Mouse (Mus musculus) midbrain, embryonic 12.5 days (tissue): ENCODE measurements around the gene Zfpm1. TPM values are rescaled to one million over a fixed set of nuclear protein-coding genes. Genes with fewer than 3 reads are reported as not detected.
A peak's percentile ranks its signal among the peaks of the same experiment; 100 is the strongest.
"Not testable (repeated sequence)": the region's sequence is repeated elsewhere in the genome, so short reads cannot be mapped to it uniquely, and the experiment has no call there.

Source experiments
- ATAC-seq: fragments of 200-750 bp; cut with Nextera tagmentation; 2 replicates; pipeline ENCODE4 v1.8.0; 2017; ENCODE audit warnings: low read depth, moderate TSS enrichment, moderate library complexity; ENCODE audit not compliant: low FRiP score
- H3K27ac ChIP-seq: fragments of 300-500 bp; sonication (generic); replicated peaks from 2 replicates; pipeline ENCODE4 v1.5.1; 2016; ENCODE audit warnings: mild to moderate bottlenecking
- H3K27me3 ChIP-seq: fragments of 300-500 bp; sonication (generic); 2 replicates; pipeline ENCODE4 v1.6.1; 2016; ENCODE audit warnings: mild to moderate bottlenecking
- H3K36me3 ChIP-seq: fragments of 300-500 bp; sonication (generic); 2 replicates; pipeline ENCODE4 v1.6.1; 2016
- H3K4me1 ChIP-seq: fragments of 300-500 bp; sonication (generic); 2 replicates; pipeline ENCODE4 v1.6.1; 2016
- H3K4me2 ChIP-seq: fragments of 300-500 bp; sonication (generic); replicated peaks from 2 replicates; pipeline ENCODE4 v1.6.1; 2016; ENCODE audit warnings: mild to moderate bottlenecking, moderate library complexity
- H3K4me3 ChIP-seq: fragments of 300-500 bp; sonication (generic); 2 replicates; pipeline ENCODE4 v1.5.1; 2016; ENCODE audit warnings: mild to moderate bottlenecking
- H3K9ac ChIP-seq: fragments of 300-500 bp; sonication (generic); replicated peaks from 2 replicates; pipeline ENCODE4 v1.6.1; 2016; ENCODE audit warnings: mild to moderate bottlenecking, moderate library complexity
- H3K9me3 ChIP-seq: fragments of 300-500 bp; sonication (generic); 2 replicates; pipeline ENCODE4 v1.6.1; 2016; ENCODE audit warnings: mild to moderate bottlenecking
- WGBS: fragments of 180-500 bp; shearing (Covaris S2); methylation state at CpG from one replicate; pipeline ENCODE4 v1.1.7; 2016; 5-methylcytosine and 5-hydroxymethylcytosine counted together
- polyA plus RNA-seq: library from polyadenylated mRNA; unstranded; fragments of >200 nt; fragmentation: Nextera tagmentation; extraction: Ambion mirVana; gene quantifications from 2 replicates; pipeline ENCODE4 v1.2.1, GENCODE M21; 2016

The Zfpm1 gene
- polyA plus RNA-seq, 1 experiment from 2014 or later, result 3.0 TPM

DNA sequence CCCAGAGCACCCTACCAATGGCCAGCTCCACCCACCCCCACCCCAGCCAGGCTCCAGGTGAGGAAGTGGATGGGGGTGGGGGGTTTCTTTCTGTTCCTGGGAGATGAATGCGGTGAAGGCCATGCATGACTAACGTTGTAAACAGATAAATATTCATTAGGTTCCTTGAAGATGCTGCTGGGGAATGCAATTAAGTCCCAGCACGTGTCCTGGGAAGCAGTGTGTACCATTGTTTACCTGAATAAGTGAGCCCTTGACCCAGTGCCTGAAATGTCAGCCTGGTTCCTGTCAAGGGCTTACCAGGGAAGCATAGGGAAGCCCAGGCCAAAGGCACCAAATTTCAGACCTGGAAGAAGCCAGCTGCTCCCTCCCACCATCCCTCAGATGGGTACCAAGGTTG is 38.6 kb downstream of the Zfpm1 start:
- Histone ChIP-seq H3K27ac (peak overlapping the region; percentile 27; the same call in 1 of the 2 replicates), H3K4me1 (peaks cover 49% of the 10 kb centered on the region), H3K9ac (no peak overlapping the region), H3K36me3 (no peaks in the 10 kb centered on the region), H3K4me2 (no peak overlapping the region), H3K27me3 (peaks cover 5% of the 10 kb centered on the region), H3K4me3 (no peak overlapping the region), H3K9me3 (no peaks in the 10 kb centered on the region)
- ATAC-seq, result no peak
- 13% methylated on average over 3 of the region's 3 CpGs for WGBS

DNA sequence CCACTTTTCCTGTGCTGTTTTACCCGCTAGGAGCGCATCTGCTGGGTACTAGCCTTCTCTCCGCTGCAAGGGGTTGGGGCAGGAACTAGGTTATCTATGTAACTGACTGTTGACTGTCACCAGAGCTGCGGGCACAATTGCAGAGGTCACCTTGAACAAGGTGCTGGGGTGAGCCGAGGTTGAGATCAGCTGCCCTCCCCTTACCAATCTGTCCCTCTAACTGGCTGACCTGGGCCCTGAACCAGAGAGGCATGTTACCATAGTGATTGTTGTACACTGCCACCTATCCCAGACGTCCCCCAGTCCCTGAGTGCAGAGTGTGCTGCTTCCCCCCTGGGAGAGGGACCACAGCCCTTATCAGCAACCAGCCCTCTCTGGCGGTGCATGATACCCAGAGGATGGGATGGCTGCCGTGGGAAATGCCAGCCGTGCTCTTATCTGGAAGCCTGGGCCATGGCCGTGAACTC is 39.5 kb downstream of the Zfpm1 start:
- Histone ChIP-seq H3K9ac (no peak overlapping the region), H3K4me1 (peaks cover 58% of the 10 kb centered on the region), H3K9me3 (no peaks in the 10 kb centered on the region), H3K4me3 (no peak overlapping the region), H3K4me2 (no peak overlapping the region), H3K36me3 (no peaks in the 10 kb centered on the region), H3K27me3 (peaks cover 5% of the 10 kb centered on the region), H3K27ac (no peak overlapping the region)
- 65% methylated on average over 10 of the region's 10 CpGs for WGBS
- ATAC-seq, result no peak

DNA sequence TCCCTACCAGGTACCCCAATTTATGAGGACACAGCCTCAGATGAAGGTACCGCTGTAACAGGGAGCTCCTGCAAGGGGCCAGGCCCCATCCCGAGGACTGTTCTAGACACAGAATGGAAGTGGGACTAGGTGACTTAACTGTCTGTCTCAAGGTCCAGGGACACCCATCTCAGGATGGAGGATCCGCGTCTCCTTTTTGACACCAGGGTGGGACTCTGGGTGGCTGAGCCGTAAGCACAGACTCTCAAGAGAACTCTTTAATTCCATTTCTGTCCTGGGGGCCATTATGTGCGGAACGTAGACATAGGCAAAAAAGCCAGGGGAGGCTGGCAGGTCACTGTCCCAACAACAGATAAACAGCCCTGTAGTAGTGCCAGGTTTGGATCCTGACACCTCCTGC is 40.2 kb downstream of the Zfpm1 start:
- no peak overlapping the region for H3K4me2 ChIP-seq
- WGBS, result 90% methylated on average over 7 of the region's 7 CpGs

DNA sequence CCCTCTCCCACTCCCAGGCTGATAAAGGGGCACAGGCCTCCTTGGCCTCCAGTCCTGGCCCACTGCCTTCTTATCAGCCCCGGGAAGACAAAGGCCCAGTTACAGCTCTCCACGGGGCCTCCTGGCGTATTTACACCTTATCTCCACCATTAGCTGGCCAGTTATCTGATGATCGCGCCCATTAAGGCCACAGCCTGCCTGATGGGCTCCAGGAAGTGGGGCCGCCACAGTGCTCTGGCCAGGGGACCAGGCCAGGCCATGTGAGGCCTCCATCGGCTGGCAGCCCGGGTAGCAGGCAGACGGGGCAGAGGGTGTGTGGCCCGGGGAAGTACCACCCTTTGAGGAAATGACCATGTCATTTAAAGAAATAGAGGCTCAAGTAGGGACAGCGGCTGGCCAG is 40.9 kb downstream of the Zfpm1 start:
- no peaks in the 10 kb centered on the region for H3K36me3 ChIP-seq
- peak overlapping the region; percentile 42; the same call in 1 of the 2 replicates for H3K27ac ChIP-seq
- no peaks in the 10 kb centered on the region for H3K9me3 ChIP-seq
- H3K4me1 ChIP-seq, result peaks cover 50% of the 10 kb centered on the region
- ATAC-seq, result no peak
- no peak overlapping the region for H3K9ac ChIP-seq
- 64% methylated on average over 11 of the region's 11 CpGs for WGBS
- H3K27me3 ChIP-seq, result peaks cover 5% of the 10 kb centered on the region
- H3K4me3 ChIP-seq, result no peak overlapping the region
- no peak overlapping the region for H3K4me2 ChIP-seq

More for the DNA sequence above, 40.2 kb downstream of the Zfpm1 start:
- Histone ChIP-seq H3K27me3 (peaks cover 5% of the 10 kb centered on the region), H3K9ac (no peak overlapping the region), H3K27ac (peak overlapping the region; percentile 42; the same call in 1 of the 2 replicates), H3K9me3 (no peaks in the 10 kb centered on the region), H3K4me3 (no peak overlapping the region), H3K36me3 (no peaks in the 10 kb centered on the region), H3K4me1 (peaks cover 57% of the 10 kb centered on the region)
- ATAC-seq, result no peak

DNA sequence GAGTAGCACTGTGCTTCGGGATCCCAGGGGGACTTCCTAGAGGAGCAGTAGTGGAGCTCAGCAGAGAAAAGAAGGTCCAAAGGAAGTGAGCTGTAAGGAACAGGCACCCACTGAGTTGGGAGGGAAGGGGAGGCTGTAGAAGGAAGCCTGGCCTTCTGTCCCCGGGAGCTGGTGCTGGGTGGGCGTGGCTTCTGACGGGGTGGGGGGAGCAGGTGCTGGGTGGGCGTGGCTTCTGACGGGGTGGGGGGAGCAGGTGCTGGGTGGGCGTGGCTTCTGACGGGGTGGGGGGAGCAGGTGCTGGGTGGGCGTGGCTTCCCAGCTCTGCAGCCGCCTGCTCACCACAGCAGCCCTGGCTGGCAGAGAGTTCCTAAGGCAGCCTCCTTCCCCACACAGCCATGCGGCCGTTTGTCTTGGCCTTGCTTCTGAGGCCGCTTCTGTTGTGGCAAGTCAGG is 42.0 kb downstream of the Zfpm1 start:
- not testable (repeated sequence) for ATAC-seq, H3K36me3 ChIP-seq, H3K4me3 ChIP-seq, H3K9me3 ChIP-seq, H3K9ac ChIP-seq, H3K27me3 ChIP-seq, H3K4me2 ChIP-seq
- WGBS, result 6% methylated on average over 12 of the region's 13 CpGs
- 0 out of 2 replicates have a peak overlapping the region, but pooled peaks have one; percentile 30 for H3K27ac ChIP-seq
- H3K4me1 ChIP-seq, result peaks cover 47% of the 10 kb centered on the region

DNA sequence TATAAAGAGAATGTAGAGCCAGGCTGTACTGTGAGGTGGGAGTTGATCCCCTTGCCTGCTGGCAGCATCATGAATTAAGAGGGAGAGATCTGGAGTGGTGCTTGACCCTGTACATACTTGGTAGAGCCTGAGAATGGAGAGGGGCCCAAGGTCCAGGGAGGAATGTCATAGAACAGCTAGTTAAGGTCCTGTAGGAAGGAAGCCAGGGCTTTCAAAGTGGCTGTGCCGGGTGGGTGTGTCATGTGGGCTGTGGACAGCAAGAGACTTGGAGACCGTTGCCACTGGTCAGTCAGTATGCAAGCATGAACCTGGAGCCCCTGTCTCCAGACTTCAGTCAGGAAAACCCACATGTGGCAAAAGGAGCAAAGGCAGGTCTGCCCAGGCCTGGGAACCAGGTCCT is 43.3 kb downstream of the Zfpm1 start:
- H3K4me3 ChIP-seq, result no peak overlapping the region
- peaks cover 5% of the 10 kb centered on the region for H3K27me3 ChIP-seq
- H3K4me2 ChIP-seq, result no peak overlapping the region
- H3K27ac ChIP-seq, result 0 out of 2 replicates have a peak overlapping the region, but pooled peaks have one; percentile 27
- H3K4me1 ChIP-seq, result peaks cover 53% of the 10 kb centered on the region
- ATAC-seq, result no peak
- H3K9ac ChIP-seq, result peak overlapping the region; percentile 28; the same call in 1 of the 2 replicates
- 72% methylated on average over 2 of the region's 2 CpGs for WGBS
- H3K9me3 ChIP-seq, result no peaks in the 10 kb centered on the region
- no peaks in the 10 kb centered on the region for H3K36me3 ChIP-seq

DNA sequence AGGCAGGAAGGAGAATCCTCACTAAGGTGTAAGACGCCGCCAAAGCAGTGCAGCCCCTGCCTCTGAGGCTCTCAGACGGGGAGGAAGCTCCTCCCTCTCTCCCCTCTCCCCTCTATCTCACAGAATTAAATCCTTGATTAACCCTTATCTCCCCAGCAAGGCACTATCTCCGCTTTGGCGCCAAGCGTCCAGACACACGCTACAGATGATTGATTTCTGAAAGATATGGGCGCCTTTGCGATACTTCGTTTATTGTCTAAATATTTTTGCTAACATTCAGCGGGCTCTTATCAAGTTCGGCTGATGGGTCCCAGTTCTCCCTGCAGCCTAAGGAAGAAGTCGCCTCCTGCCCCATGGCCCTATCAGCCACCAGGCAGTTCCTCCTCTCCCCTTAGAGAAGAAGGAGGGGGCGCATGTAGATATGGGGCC is 44.2 kb downstream of the Zfpm1 start:
- H3K27me3 ChIP-seq, result peaks cover 5% of the 10 kb centered on the region

DNA sequence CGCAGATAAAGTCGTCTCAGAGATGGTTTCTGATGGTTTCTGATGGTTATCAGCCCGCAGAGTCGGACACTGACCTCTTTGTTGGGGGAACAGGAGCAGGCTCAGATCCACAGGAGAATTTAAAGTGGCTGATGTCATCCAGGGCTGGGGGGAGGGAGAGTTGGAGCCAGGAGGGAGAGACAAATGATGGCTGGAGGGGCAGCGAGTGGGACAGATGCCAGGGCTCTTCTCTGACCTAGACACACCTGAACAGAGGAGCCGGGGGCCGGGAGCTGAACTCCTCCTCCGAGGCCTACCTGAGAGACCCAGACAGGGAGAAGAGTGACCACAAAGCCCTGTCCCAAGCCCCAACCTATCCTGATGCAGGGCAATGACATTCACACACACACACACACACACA is 47.1 kb downstream of the Zfpm1 start:
- H3K4me2 ChIP-seq, result no peak overlapping the region
- H3K27ac ChIP-seq, result peak overlapping the region; percentile 69
- no peak overlapping the region for H3K4me3 ChIP-seq
- peaks cover 7% of the 10 kb centered on the region for H3K27me3 ChIP-seq
- H3K9ac ChIP-seq, result no peak overlapping the region
- ATAC-seq, result no peak
- 72% methylated on average over 8 of the region's 8 CpGs for WGBS
- no peaks in the 10 kb centered on the region for H3K36me3 ChIP-seq
- H3K9me3 ChIP-seq, result no peaks in the 10 kb centered on the region
- H3K4me1 ChIP-seq, result peaks cover 34% of the 10 kb centered on the region

More for the DNA sequence above, 44.2 kb downstream of the Zfpm1 start:
- 10% methylated on average over 14 of the region's 14 CpGs for WGBS
- Histone ChIP-seq H3K4me3 (no peak overlapping the region; the same call in 1 of the 2 replicates), H3K36me3 (no peaks in the 10 kb centered on the region), H3K27ac (peak overlapping the region; percentile 27; the same call in 1 of the 2 replicates), H3K9me3 (no peaks in the 10 kb centered on the region), H3K9ac (peak overlapping the region; percentile 12; the same call in 1 of the 2 replicates), H3K4me1 (peaks cover 46% of the 10 kb centered on the region), H3K4me2 (peak overlapping the region; percentile 34)
- ATAC-seq, result no peak

DNA sequence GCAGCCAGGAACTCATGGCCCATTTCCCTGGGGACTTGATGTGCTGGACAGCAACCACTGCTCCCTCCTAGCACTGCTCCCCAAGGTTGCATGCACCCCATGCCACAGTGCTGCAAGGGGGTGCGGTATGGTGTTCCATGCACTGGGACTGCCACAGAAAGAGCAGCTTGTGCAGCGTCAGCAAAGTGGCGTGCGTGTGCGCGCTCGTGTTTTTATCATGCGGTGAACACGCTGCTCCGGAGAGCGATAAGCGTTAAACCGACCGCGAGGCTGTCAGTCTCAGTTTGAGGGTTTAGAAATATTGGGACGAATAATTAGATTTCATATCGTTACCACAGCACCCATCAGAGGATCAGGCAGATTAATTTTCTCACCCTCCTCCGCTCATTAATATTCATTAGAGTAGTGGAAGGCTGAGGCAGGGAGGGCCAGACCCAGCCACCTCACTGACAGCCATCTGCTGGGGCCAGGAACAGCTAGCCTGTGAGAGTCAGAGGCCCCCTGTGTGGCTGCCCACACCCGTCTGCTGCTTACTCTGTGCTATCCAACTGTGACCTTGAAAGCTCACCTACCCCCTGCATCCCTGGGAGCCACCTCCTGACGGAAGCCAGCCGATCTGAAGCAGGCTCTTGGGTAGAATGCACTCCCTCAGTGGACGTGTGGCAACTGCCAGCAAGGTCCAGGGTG is 47.8 kb downstream of the Zfpm1 start:
- H3K27me3 ChIP-seq, result peaks cover 14% of the 10 kb centered on the region
- H3K4me1 ChIP-seq, result peaks cover 28% of the 10 kb centered on the region
- no peak for ATAC-seq
- H3K4me3 ChIP-seq, result no peak overlapping the region
- 69% methylated on average over 22 of the region's 22 CpGs for WGBS
- H3K9ac ChIP-seq, result no peak overlapping the region
- H3K27ac ChIP-seq, result peak overlapping the region; percentile 69
- H3K9me3 ChIP-seq, result no peaks in the 10 kb centered on the region
- no peaks in the 10 kb centered on the region for H3K36me3 ChIP-seq
- H3K4me2 ChIP-seq, result no peak overlapping the region

DNA sequence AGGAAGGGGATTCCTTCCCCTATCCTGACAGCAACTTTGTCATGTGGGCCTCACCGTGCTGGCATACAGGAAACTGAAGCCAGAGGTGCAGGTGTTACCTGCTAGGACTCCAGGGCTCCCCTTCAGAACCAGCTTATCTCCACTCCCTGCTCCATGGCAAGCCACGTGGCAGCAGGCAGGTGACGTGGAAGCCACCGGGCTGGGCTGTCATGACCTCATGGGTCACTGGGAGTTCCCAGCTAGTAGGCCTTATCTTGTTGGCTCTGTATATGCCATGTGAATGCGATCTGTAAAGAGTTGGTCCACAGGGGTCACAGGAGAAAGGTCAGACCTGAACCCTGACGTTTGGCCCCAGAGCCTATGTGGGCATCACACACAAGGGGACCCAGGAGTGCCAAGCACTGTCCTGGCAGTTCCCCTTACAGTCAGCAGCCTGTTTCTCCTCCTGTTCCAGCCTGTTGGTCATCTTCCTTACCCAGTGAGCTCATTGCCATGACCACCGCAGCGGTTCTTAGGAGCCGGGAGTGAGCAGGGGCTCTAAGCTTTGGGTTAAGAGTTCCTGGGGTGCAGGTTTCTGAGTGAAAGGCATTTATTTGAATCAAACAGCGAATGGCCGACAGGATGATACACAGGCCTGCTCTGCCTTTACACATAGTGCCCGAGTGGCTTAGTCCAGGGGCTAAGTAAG is 48.6 kb downstream of the Zfpm1 start:
- WGBS, result 72% methylated on average over 12 of the region's 12 CpGs
- Histone ChIP-seq H3K4me3 (no peak overlapping the region), H3K27me3 (peaks cover 22% of the 10 kb centered on the region), H3K4me1 (peaks cover 27% of the 10 kb centered on the region), H3K27ac (peak overlapping the region; percentile 66), H3K4me2 (no peak overlapping the region), H3K9ac (0 out of 2 replicates have a peak overlapping the region, but pooled peaks have one; percentile 16), H3K9me3 (no peaks in the 10 kb centered on the region), H3K36me3 (no peaks in the 10 kb centered on the region)
- no peak for ATAC-seq

DNA sequence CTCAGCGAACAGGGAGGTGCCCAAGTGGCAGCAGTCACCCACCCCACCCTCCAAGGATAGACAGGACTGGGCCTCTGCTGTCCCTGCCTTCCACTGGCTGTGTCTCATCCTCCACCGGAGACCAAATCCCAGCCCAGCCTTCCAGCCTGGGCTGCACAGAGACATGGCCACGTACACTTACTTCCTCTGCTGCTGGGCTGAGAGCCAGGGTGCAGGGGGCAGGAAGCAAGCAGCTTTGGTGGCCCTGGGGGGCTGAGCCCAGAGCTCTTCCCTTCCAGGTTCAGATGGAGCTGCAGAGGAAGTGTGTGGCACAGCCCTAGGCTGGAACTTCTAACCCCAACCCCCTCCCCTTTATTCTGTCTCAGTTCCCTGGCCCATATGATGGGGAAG is 49.2 kb downstream of the Zfpm1 start:
- H3K9ac ChIP-seq, result 0 out of 2 replicates have a peak overlapping the region, but pooled peaks have one; percentile 16
- no peaks in the 10 kb centered on the region for H3K36me3 ChIP-seq
- H3K4me1 ChIP-seq, result peaks cover 27% of the 10 kb centered on the region
- no peak overlapping the region for H3K4me3 ChIP-seq
- peaks cover 28% of the 10 kb centered on the region for H3K27me3 ChIP-seq
- no peaks in the 10 kb centered on the region for H3K9me3 ChIP-seq
- H3K4me2 ChIP-seq, result no peak overlapping the region
- 79% methylated on average over 3 of the region's 3 CpGs for WGBS
- H3K27ac ChIP-seq, result no peak overlapping the region; the same call in 1 of the 2 replicates
- ATAC-seq, result no peak
